Mouse (Mus musculus) heart, embryonic 12.5 days (tissue): ENCODE results near the gene Hpgd. TPM values are rescaled to one million over a fixed set of nuclear protein-coding genes. Genes with fewer than 3 reads are reported as not detected.
A peak's percentile ranks its signal among the peaks of the same experiment; 100 is the strongest.
"Not testable (repeated sequence)": the region's sequence is repeated elsewhere in the genome, so short reads cannot be mapped to it uniquely, and the experiment has no call there.

Source experiments
- ATAC-seq: fragments of 200-750 bp; cut with Nextera tagmentation; 2 replicates; pipeline ENCODE4 v1.8.0; 2017; ENCODE audit warnings: moderate TSS enrichment, moderate library complexity; ENCODE audit not compliant: insufficient number of reproducible peaks, low FRiP score
- H3K27ac ChIP-seq: fragments of 300-500 bp; sonication (generic); 2 replicates; pipeline ENCODE4 v1.5.1; 2016; ENCODE audit warnings: mild to moderate bottlenecking, moderate library complexity; ENCODE audit not compliant: poor library complexity, severe bottlenecking
- H3K27me3 ChIP-seq: fragments of 300-500 bp; sonication (generic); replicated peaks from 2 replicates; pipeline ENCODE4 v1.6.1; 2016; ENCODE audit warnings: mild to moderate bottlenecking, moderate library complexity
- H3K36me3 ChIP-seq: fragments of 300-500 bp; sonication (generic); 2 replicates; pipeline ENCODE4 v1.6.1; 2016; ENCODE audit warnings: mild to moderate bottlenecking, moderate library complexity
- H3K4me1 ChIP-seq: fragments of 300-500 bp; sonication (generic); replicated peaks from 2 replicates; pipeline ENCODE4 v1.6.1; 2016; ENCODE audit warnings: mild to moderate bottlenecking
- H3K4me2 ChIP-seq: fragments of 300-500 bp; sonication (generic); 2 replicates; pipeline ENCODE4 v1.6.1; 2016; ENCODE audit warnings: mild to moderate bottlenecking, moderate library complexity
- H3K4me3 ChIP-seq: fragments of 300-500 bp; sonication (generic); 2 replicates; pipeline ENCODE4 v1.5.1; 2016; ENCODE audit warnings: mild to moderate bottlenecking
- H3K9ac ChIP-seq: fragments of 300-500 bp; sonication (generic); 2 replicates; pipeline ENCODE4 v1.6.1; 2016; ENCODE audit warnings: mild to moderate bottlenecking, moderate library complexity
- H3K9me3 ChIP-seq: fragments of 300-500 bp; sonication (generic); replicated peaks from 2 replicates; pipeline ENCODE4 v1.6.1; 2016; ENCODE audit warnings: mild to moderate bottlenecking, moderate library complexity
- WGBS: fragments of 180-500 bp; shearing (Covaris S2); methylation state at CpG from one replicate; pipeline ENCODE4 v1.1.7; 2016; 5-methylcytosine and 5-hydroxymethylcytosine counted together
- polyA plus RNA-seq: library from polyadenylated mRNA; unstranded; fragments of >200 nt; fragmentation: Nextera tagmentation; extraction: Ambion mirVana; gene quantifications from 2 replicates; pipeline ENCODE4 v1.2.1, GENCODE M21; 2016

Gene Hpgd
- polyA plus RNA-seq, 1 experiment from 2014 or later: 21.6 TPM

DNA sequence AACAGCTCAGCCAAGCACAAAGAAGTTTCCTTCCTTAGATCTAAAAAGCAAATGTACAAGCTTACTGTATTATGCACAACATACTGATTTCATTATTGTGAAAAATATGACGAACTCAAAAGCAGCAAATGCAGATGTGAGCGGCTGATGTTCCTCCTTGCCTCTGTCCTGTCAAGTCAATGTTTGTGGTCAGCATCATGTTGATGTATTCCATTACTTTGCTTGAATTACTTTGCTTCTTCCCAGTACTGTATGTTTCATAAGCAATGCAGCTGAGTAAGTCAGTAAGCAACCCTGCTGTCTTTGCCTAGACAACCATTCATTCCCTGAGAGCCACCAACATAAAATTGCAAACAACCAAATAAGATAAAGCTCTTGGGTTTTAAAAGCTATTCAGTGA lies 7.7 kb upstream of the Hpgd start:
- Histone ChIP-seq H3K27ac (no peak overlapping the region), H3K4me2 (no peak overlapping the region), H3K4me3 (no peak overlapping the region), H3K27me3 (no peaks in the 10 kb centered on the region), H3K36me3 (no peaks in the 10 kb centered on the region), H3K9ac (no peak overlapping the region), H3K9me3 (no peaks in the 10 kb centered on the region), H3K4me1 (no peaks in the 10 kb centered on the region; the same call in 1 of the 2 replicates)
- 80% methylated on average over 2 of the region's 2 CpGs for WGBS
- ATAC-seq: no peak

DNA sequence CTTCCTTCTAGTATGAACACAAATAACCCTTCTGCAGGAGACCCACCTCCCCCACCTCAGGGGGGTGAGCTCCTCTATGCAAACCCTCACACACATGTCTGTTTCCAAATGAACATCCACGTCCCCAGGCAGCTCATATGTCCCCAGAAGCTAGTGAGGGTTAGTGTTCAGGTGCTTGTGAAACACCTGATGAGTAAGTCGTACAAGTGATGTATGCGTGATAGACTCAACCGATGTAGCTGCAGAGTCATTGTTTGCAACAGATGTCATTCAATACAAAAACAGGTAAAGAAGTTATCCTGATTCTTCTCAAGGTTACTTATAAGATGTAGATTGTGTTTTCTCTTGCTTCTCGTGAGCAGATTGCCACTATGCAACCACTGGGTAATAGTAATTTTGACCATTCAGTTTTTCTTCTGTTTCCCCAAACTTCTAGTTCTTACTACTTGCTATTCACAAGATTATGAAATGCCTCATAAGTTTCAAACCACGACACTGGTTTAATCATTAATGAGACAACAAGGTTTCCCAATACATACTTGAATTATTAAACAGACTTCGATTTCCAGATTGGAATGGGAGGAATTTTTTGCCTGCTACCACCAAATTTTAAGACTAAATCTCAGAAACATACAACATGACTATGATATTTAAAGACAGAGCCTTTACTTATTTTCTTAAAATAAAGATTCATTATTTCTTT lies 6.9 kb upstream of the Hpgd start:
- H3K4me2 ChIP-seq: no peak overlapping the region
- no peak overlapping the region for H3K27ac ChIP-seq
- ATAC-seq: no peak

DNA sequence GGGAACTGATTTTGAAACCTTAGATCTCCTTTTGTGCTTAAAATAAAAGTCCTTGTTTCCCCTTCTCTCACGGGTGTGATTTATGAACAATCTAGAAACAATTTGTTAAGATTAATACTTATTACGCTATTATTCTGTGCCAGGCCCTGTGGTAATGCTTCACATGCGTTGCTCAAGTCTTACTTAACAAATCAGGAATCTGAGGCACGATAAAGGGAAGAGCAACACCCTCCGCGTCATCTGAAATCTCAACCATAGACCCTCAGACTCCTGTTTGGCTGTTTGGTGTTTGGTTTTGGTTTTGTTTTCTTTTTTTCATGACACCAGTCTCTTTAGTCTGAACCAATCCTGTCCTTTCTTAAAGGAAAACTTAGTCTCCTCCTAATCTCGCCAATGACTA lies 2.1 kb upstream of the Hpgd start:
- no peak overlapping the region for H3K27ac ChIP-seq
- 81% methylated on average over 7 of the region's 7 CpGs for WGBS
- H3K36me3 ChIP-seq: no peaks in the 10 kb centered on the region
- peaks cover 10% of the 10 kb centered on the region; the same call in 1 of the 2 replicates for H3K27me3 ChIP-seq
- H3K9me3 ChIP-seq: no peaks in the 10 kb centered on the region
- no peak overlapping the region for H3K4me3 ChIP-seq
- H3K4me1 ChIP-seq: peaks cover 6% of the 10 kb centered on the region
- ATAC-seq: no peak
- no peak overlapping the region for H3K4me2 ChIP-seq
- H3K9ac ChIP-seq: no peak overlapping the region

More for the DNA sequence above, 6.9 kb upstream of the Hpgd start:
- Histone ChIP-seq H3K36me3 (no peaks in the 10 kb centered on the region), H3K9ac (no peak overlapping the region), H3K4me3 (no peak overlapping the region), H3K4me1 (no peaks in the 10 kb centered on the region; the same call in 1 of the 2 replicates), H3K27me3 (no peaks in the 10 kb centered on the region), H3K9me3 (no peaks in the 10 kb centered on the region)
- 72% methylated on average over 7 of the region's 7 CpGs for WGBS

DNA sequence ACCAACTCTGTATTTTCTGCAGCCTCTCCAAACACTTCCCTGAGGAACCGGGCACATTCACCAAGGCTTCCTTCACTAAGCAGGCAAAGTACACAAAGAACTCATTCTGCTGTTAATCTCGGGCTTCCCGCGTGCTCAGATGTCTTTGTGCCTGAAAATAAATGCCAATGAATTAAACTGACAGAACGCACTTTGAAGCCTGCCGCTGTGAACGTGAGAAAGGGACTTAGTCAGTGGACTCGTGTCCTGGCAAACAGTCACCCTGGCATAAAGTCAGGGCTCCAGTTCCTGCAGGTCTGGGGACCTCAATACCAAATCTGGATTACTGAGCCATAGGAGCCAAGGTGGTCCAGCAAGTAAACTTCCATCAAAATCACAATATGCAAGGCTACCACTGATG lies 905 bp upstream of the Hpgd start:
- no peak for ATAC-seq
- Histone ChIP-seq H3K27me3 (peaks cover 10% of the 10 kb centered on the region; the same call in 1 of the 2 replicates), H3K4me3 (no peak overlapping the region), H3K36me3 (no peaks in the 10 kb centered on the region), H3K27ac (no peak overlapping the region), H3K9me3 (no peaks in the 10 kb centered on the region), H3K4me1 (peaks cover 6% of the 10 kb centered on the region), H3K9ac (no peak overlapping the region), H3K4me2 (peak overlapping the region; percentile 83)
- 35% methylated on average over 8 of the region's 8 CpGs for WGBS

DNA sequence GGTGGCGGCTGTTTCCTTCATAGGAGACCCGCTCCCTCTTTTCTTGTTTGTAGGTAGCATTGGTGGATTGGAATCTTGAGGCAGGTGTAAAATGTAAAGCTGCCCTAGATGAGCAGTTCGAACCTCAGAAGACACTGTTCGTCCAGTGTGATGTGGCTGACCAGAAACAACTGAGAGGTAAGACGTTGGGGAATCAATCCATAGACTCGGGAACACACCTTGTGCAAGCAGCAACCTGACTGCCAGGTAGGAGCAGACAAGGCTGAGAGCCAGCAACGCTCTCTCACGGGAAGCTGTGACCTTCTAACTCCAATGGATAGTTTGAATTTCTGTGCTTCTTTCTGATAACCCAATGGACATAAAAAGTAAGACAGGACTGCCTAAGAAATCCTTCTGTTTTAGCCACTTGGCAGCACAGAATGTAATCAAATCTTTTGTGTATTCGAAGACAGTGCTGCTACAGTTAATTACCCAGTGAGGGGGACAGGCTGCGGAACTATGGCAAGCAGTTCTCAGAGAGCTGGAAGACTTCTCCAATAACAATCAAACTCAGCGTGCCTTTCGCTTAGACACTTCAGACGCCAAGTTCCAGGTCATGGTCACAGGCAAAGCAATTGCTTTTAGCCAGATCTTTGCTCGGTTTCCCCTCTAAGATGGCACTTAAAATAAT lies 636 bp downstream of the Hpgd start:
- no peak overlapping the region for H3K27ac ChIP-seq
- peak overlapping the region; percentile 58 for H3K4me3 ChIP-seq
- WGBS: 26% methylated on average over 14 of the region's 14 CpGs
- peaks cover 10% of the 10 kb centered on the region; the same call in 1 of the 2 replicates for H3K27me3 ChIP-seq
- peak overlapping the region; percentile 83 for H3K4me2 ChIP-seq
- no peaks in the 10 kb centered on the region for H3K36me3 ChIP-seq
- no peaks in the 10 kb centered on the region for H3K9me3 ChIP-seq
- H3K4me1 ChIP-seq: peaks cover 6% of the 10 kb centered on the region
- ATAC-seq: no peak
- peak overlapping the region; percentile 74 for H3K9ac ChIP-seq

DNA sequence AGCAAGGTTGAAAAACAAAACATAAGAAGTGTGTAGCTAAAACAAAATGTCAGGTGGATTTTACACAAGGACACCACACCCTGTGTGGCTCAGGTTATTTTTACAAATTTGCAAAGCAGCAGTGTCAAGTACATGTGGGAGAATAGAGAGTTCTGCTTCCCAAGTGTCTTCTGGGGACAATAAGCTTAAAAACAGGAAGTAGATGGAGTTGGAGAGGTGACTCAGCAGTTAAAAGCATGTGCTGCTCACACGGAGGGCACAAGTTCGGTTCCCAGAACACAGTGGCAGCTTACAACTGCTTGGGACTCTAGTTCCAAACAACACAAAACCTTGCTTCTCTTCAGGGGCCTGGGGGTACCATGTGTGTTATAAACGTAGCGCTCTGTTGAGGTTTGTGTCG lies 5.0 kb downstream of the Hpgd start:
- Histone ChIP-seq H3K4me2 (no peak overlapping the region), H3K4me1 (no peaks in the 10 kb centered on the region; the same call in 1 of the 2 replicates), H3K9me3 (no peaks in the 10 kb centered on the region), H3K36me3 (no peaks in the 10 kb centered on the region), H3K9ac (no peak overlapping the region), H3K27me3 (peaks cover 6% of the 10 kb centered on the region; the same call in 1 of the 2 replicates), H3K27ac (no peak overlapping the region), H3K4me3 (no peak overlapping the region)
- no peak for ATAC-seq
- WGBS: 69% methylated on average over 5 of the region's 5 CpGs

DNA sequence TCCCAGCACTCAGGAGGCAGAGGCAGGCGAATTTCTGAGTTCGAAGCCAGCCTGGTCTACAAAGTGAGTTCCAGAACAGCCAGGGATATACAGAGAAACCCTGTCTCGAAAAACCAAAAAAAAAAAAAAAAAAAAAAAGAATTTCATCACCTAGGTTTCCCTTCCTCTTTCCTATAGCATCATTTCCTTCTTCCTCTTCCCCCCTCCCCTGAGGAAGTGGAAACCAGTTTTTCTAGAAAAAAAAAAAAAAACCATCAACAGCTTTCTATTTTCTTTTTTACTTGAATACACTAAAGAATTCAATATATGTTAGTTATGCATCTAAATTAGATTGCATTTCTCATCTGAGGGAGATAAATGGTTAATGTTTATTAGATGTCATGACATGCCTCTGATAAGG lies 6.9 kb downstream of the Hpgd start:
- H3K4me1 ChIP-seq, H3K4me3 ChIP-seq, H3K27ac ChIP-seq, ATAC-seq, H3K36me3 ChIP-seq, H3K9ac ChIP-seq, H3K9me3 ChIP-seq, H3K27me3 ChIP-seq, H3K4me2 ChIP-seq: not testable (repeated sequence)
- 80% methylated on average over 3 of the region's 3 CpGs for WGBS

DNA sequence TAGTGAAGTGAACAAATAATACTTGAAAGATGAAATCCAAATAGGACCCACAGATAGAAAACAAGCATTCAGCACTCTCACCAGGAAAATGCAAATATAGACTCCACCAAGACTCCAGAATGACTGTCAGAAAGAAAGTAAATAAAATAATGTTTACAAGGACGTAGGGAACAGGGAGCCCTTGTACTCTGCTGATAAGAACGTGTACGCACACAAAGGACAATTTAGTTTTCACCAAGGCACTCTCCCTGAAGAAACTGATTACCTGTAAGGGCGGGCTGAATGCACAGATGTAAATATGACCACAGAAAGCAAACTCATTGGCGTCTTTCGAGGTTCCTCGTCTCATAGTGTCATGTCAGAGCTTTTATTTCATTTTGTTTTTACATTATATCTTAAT lies 10.2 kb downstream of the Hpgd start:
- no peak overlapping the region for H3K9ac ChIP-seq
- no peak for ATAC-seq
- no peak overlapping the region for H3K4me3 ChIP-seq
- no peaks in the 10 kb centered on the region for H3K36me3 ChIP-seq
- no peaks in the 10 kb centered on the region for H3K27me3 ChIP-seq
- no peak overlapping the region for H3K27ac ChIP-seq
- no peak overlapping the region for H3K4me2 ChIP-seq
- no peaks in the 10 kb centered on the region for H3K4me1 ChIP-seq
- 57% methylated on average over 7 of the region's 7 CpGs for WGBS
- H3K9me3 ChIP-seq: no peaks in the 10 kb centered on the region

DNA sequence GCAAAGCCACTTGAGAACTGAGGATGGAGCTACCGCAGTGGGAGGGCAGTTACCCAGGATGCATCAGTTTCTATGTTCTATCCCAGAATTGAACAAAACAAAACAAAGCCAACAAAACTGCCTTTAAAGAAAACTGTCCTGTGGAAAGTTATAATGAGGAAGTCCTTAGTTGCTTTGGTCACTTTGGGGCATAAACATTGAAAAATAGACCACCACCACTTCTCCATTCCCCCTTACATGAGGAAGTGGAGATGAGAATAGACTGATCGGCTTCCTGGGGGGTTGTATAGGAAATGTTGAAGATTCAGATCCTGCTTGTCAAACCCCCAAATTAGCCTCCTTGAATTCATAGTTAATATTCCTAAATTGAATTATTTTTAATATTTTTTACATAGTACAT lies 19.2 kb downstream of the Hpgd start:
- ATAC-seq: no peak
- no peaks in the 10 kb centered on the region for H3K36me3 ChIP-seq
- H3K27me3 ChIP-seq: no peaks in the 10 kb centered on the region
- no peaks in the 10 kb centered on the region for H3K4me1 ChIP-seq
- no peak overlapping the region for H3K4me2 ChIP-seq
- H3K9me3 ChIP-seq: no peaks in the 10 kb centered on the region
- no peak overlapping the region for H3K4me3 ChIP-seq
- WGBS: 80% methylated on average over 2 of the region's 2 CpGs
- H3K27ac ChIP-seq: no peak overlapping the region
- no peak overlapping the region for H3K9ac ChIP-seq

DNA sequence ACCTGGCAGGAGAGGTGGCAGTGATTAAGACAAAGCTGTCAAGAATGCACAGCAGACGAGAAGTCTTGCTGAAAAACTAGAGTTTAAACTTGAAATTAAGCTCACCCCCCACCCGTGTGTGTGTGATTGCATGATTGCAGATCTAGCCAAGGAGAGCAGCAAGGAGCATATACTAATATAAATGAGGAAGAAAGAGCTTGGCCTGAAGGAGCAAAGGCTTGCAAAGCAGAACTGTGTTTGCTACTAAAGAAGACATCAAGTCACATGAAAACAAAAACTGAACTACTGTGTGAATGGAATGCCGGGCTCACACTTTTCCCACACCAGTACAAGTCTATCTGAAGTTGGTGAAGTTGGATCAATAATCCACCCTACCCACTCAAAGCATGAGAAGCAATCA lies 20.8 kb downstream of the Hpgd start:
- Histone ChIP-seq H3K27ac (no peak overlapping the region), H3K36me3 (no peaks in the 10 kb centered on the region), H3K4me2 (no peak overlapping the region), H3K4me1 (no peaks in the 10 kb centered on the region), H3K9ac (no peak overlapping the region), H3K9me3 (no peaks in the 10 kb centered on the region), H3K27me3 (no peaks in the 10 kb centered on the region), H3K4me3 (no peak overlapping the region)
- WGBS: 71% methylated on average over 3 of the region's 3 CpGs
- ATAC-seq: no peak

DNA sequence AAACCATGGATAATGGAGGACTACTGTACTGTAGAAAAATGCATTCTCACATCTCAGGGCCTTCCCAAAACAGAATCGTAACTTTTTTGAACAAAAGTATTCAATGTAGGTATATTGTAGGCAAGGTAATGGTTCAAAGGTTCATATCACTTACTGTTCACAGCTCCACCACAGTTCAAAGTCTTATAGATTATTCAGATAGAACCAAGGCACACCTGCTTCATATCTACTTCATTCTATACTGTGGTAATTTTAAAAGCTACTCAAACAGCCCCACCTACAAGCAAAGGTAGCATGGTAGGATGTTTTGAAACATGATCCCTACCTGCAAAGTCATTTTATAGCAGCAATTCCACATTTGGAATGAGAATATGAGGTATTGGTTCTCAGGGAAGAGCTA lies 28.9 kb downstream of the Hpgd start:
- 79% methylated on average over 1 of the region's 1 CpGs for WGBS
- H3K4me1 ChIP-seq: peaks cover 5% of the 10 kb centered on the region; the same call in 1 of the 2 replicates
- no peaks in the 10 kb centered on the region for H3K36me3 ChIP-seq
- H3K27me3 ChIP-seq: no peaks in the 10 kb centered on the region
- no peak overlapping the region for H3K4me3 ChIP-seq
- no peak overlapping the region for H3K9ac ChIP-seq
- ATAC-seq: no peak
- no peak overlapping the region for H3K4me2 ChIP-seq
- H3K27ac ChIP-seq: no peak overlapping the region
- H3K9me3 ChIP-seq: no peaks in the 10 kb centered on the region
